Mouse (Mus musculus): ENCODE measurements around the gene Vamp4. TPM values are rescaled to one million over a fixed set of nuclear protein-coding genes. Genes with fewer than 3 reads are reported as not detected.

The Vamp4 gene
- total and polyA plus RNA-seq, 2 experiments from 2014 or later = 25.5 to 74.7 TPM

- WGBS = 97% methylated on average over 3 of the region's 3 CpGs
- Histone ChIP-seq H3K9me3 (ENCODE audit: low read length) (no peaks in the 10 kb centered on the region), H3K9ac (replicated peaks; ENCODE audit: low read length, poor library complexity, severe bottlenecking) (no peak overlapping the region), H3K4me1 (ENCODE audit: insufficient read depth, low read length) (no peaks in the 10 kb centered on the region), H3K4me2 (ENCODE audit: low read depth, low read length, poor library complexity, severe bottlenecking) (no peak overlapping the region), H3K4me3 (ENCODE audit: low read depth, low read length) (no peak overlapping the region), H3K27ac (ENCODE audit: low read depth, low read length) (no peak overlapping the region), H3K36me3 (ENCODE audit: insufficient read depth, low read length) (peaks cover 17% of the 10 kb centered on the region), H3K27me3 (ENCODE audit: insufficient read depth, low read length) (no peaks in the 10 kb centered on the region)
- peak; percentile 30; the same call in 1 of the 2 replicates for TF ChIP-seq CTCF (IDR thresholded peaks at IDR 0.05)
- no peak for DNase-seq (ENCODE audit: low spot score)
- no peak for ATAC-seq (ENCODE audit: low FRiP score)
Observed at GRCm38 (mm10) chr1:162575098-162575497, 4.8 kb downstream of the Vamp4 start.

GRCm38 (mm10) chr1:162582884-162583283, 12.6 kb downstream of the Vamp4 start:
- peak; percentile 68 for TF ChIP-seq CTCF (IDR thresholded peaks at IDR 0.05)
- no peak for DNase-seq (ENCODE audit: low spot score)
- Histone ChIP-seq H3K4me2 (ENCODE audit: low read depth, low read length, poor library complexity, severe bottlenecking) (no peak overlapping the region), H3K27ac (ENCODE audit: low read depth, low read length) (no peak overlapping the region), H3K9me3 (ENCODE audit: low read length) (no peaks in the 10 kb centered on the region), H3K4me3 (ENCODE audit: low read depth, low read length) (no peak overlapping the region), H3K4me1 (ENCODE audit: insufficient read depth, low read length) (no peaks in the 10 kb centered on the region), H3K27me3 (ENCODE audit: insufficient read depth, low read length) (no peaks in the 10 kb centered on the region), H3K9ac (replicated peaks; ENCODE audit: low read length, poor library complexity, severe bottlenecking) (no peak overlapping the region), H3K36me3 (ENCODE audit: insufficient read depth, low read length) (peaks cover 34% of the 10 kb centered on the region)
- WGBS = 79% methylated on average over 2 of the region's 2 CpGs
- ATAC-seq (ENCODE audit: low FRiP score) = no peak

- no peak overlapping the region for H3K4me3 ChIP-seq (ENCODE audit: low read depth, low read length)
- H3K27me3 ChIP-seq (ENCODE audit: insufficient read depth, low read length) = no peaks in the 10 kb centered on the region
- H3K4me1 ChIP-seq (ENCODE audit: insufficient read depth, low read length) = no peaks in the 10 kb centered on the region
- no peak overlapping the region for H3K27ac ChIP-seq (ENCODE audit: low read depth, low read length)
- no peak overlapping the region for H3K4me2 ChIP-seq (ENCODE audit: low read depth, low read length, poor library complexity, severe bottlenecking)
- DNase-seq (ENCODE audit: low spot score) (no peak), ATAC-seq (ENCODE audit: low FRiP score) (no peak)
- 86% methylated on average over 4 of the region's 4 CpGs for WGBS
- TF ChIP-seq CTCF (IDR thresholded peaks at IDR 0.05) = no peak
- peaks cover 25% of the 10 kb centered on the region for H3K36me3 ChIP-seq (ENCODE audit: insufficient read depth, low read length)
- H3K9ac ChIP-seq (replicated peaks; ENCODE audit: low read length, poor library complexity, severe bottlenecking) = no peak overlapping the region
- H3K9me3 ChIP-seq (ENCODE audit: low read length) = no peaks in the 10 kb centered on the region
Observed at GRCm38 (mm10) chr1:162586282-162586681, 16.0 kb downstream of the Vamp4 start.

DNA sequence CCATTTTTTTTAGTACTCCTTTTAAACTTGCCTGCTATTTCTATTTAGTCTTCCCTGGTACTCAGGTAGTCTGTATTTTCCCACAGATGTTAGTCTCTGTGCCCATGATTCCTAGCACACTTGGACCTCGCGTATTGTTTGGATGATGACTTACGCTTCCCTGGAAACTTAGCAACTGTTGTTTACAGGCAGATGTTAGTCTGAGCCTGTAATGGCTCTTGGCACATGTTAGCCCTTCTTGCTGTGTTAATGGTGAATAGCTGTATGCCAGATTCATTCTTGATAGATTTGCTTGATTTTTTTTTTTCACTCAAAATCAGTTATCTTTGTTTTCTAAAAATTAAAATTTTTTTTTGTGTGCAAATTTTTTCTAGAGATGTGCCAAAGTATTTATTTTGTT, 18.3 kb downstream of the Vamp4 start:
- DNase-seq (ENCODE audit: low spot score) = no peak

DNA sequence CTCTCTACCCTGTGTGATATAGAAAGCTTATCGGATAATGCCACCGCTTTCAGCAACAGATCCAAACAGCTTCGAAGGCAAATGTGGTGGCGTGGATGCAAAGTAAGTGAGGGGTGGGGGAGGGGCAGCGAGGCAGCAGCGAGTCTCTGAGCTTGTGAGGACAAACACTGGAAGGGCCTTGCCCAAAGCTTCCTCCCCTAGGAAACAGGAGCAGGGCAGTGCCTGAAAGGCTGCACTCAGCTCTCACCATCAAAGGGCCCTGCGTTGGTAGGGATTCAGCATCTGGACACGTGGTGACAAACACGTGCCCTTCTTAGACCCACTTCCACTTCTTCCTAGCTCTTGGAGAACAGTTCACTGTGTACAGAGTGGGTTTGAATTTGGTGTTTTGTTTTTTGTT, 19.1 kb downstream of the Vamp4 start:
- Histone ChIP-seq H3K4me2 (ENCODE audit: low read depth, low read length, poor library complexity, severe bottlenecking) (no peak overlapping the region), H3K27me3 (ENCODE audit: insufficient read depth, low read length) (no peaks in the 10 kb centered on the region), H3K4me1 (ENCODE audit: insufficient read depth, low read length) (no peaks in the 10 kb centered on the region), H3K4me3 (ENCODE audit: low read depth, low read length) (no peak overlapping the region), H3K9ac (replicated peaks; ENCODE audit: low read length, poor library complexity, severe bottlenecking) (no peak overlapping the region), H3K27ac (ENCODE audit: low read depth, low read length) (no peak overlapping the region), H3K36me3 (ENCODE audit: insufficient read depth, low read length) (peaks cover 16% of the 10 kb centered on the region; the same call in 1 of the 2 replicates), H3K9me3 (ENCODE audit: low read length) (no peaks in the 10 kb centered on the region)
- TF ChIP-seq CTCF (IDR thresholded peaks at IDR 0.05) = no peak
- WGBS = 8% methylated on average over 9 of the region's 9 CpGs
- DNase-seq (ENCODE audit: low spot score) (peak; percentile 37), ATAC-seq (ENCODE audit: low FRiP score) (peak; percentile 74)

More for the DNA sequence above, 18.3 kb downstream of the Vamp4 start:
- no peak for ATAC-seq (ENCODE audit: low FRiP score)
- no peak for TF ChIP-seq CTCF (IDR thresholded peaks at IDR 0.05)
- WGBS = 81% methylated on average over 3 of the region's 3 CpGs
- Histone ChIP-seq H3K9ac (replicated peaks; ENCODE audit: low read length, poor library complexity, severe bottlenecking) (no peak overlapping the region), H3K4me2 (ENCODE audit: low read depth, low read length, poor library complexity, severe bottlenecking) (no peak overlapping the region), H3K27me3 (ENCODE audit: insufficient read depth, low read length) (no peaks in the 10 kb centered on the region), H3K4me1 (ENCODE audit: insufficient read depth, low read length) (no peaks in the 10 kb centered on the region), H3K9me3 (ENCODE audit: low read length) (no peaks in the 10 kb centered on the region), H3K36me3 (ENCODE audit: insufficient read depth, low read length) (peaks cover 19% of the 10 kb centered on the region; the same call in 1 of the 2 replicates), H3K4me3 (ENCODE audit: low read depth, low read length) (no peak overlapping the region), H3K27ac (ENCODE audit: low read depth, low read length) (no peak overlapping the region)

DNA sequence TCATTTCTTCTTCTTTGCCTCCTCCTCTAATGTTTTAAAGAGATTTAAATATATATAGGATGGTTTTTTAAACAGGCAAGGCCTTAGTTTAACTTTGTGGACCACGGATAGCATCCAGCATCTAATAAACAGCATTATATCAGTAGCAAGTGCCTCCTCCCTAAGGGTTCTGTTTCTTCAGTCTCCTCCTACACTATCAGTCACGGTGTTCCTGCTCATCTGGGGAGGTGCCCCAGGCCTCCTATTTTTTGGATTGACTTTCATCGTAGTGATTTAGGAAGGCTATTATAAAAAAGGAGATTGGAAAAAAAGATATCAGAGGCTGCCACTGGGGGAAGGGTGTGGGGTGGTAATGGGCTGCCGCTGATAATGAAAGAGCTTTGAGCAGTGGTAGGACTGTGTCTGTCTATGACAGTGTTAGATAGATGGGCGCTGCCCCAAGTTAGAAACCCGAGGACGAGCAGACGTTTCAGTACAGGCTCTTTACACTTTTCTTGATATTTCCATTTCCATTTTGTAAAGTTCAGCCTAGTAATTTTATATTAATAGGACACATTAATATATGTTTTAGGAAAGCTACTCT, 20.2 kb downstream of the Vamp4 start:
- DNase-seq (ENCODE audit: low spot score) (no peak), ATAC-seq (ENCODE audit: low FRiP score) (no peak)
- H3K36me3 ChIP-seq (ENCODE audit: insufficient read depth, low read length) = 0 out of 2 replicates have a peak, but pooled peaks cover 15% of the 10 kb centered on the region
- no peak overlapping the region for H3K9ac ChIP-seq (replicated peaks; ENCODE audit: low read length, poor library complexity, severe bottlenecking)
- no peak overlapping the region for H3K27ac ChIP-seq (ENCODE audit: low read depth, low read length)
- H3K4me2 ChIP-seq (ENCODE audit: low read depth, low read length, poor library complexity, severe bottlenecking) = no peak overlapping the region
- no peaks in the 10 kb centered on the region for H3K9me3 ChIP-seq (ENCODE audit: low read length)
- H3K27me3 ChIP-seq (ENCODE audit: insufficient read depth, low read length) = no peaks in the 10 kb centered on the region
- TF ChIP-seq CTCF (IDR thresholded peaks at IDR 0.05) = no peak
- WGBS = 61% methylated on average over 8 of the region's 8 CpGs
- H3K4me1 ChIP-seq (ENCODE audit: insufficient read depth, low read length) = no peaks in the 10 kb centered on the region
- no peak overlapping the region for H3K4me3 ChIP-seq (ENCODE audit: low read depth, low read length)

Data from midbrain, postnatal 0 days (tissue).